Mouse (Mus musculus) C2C12 (cell line): ENCODE measurements around the gene Rtn4. TPM values are rescaled to one million over a fixed set of nuclear protein-coding genes. Genes with fewer than 3 reads are reported as not detected.

Experiments used
- H3K27me3 ChIP-seq: one replicate; pipeline ENCODE4 v1.6.1; 2011; ENCODE audit not compliant: control insufficient read depth, insufficient read depth, insufficient read length
- H3K36me3 ChIP-seq: one replicate; pipeline ENCODE4 v1.6.1; 2011; ENCODE audit not compliant: control insufficient read depth, insufficient read depth
- H3K4me3 ChIP-seq: one replicate; pipeline ENCODE4 v1.5.1; 2011; ENCODE audit warnings: mild to moderate bottlenecking, control low read depth; ENCODE audit not compliant: poor library complexity, insufficient read depth, severe bottlenecking
- H3K79me2 ChIP-seq: one replicate; pipeline ENCODE4 v1.6.1; 2011; ENCODE audit not compliant: control insufficient read depth, insufficient read depth
- H3K79me3 ChIP-seq: one replicate; pipeline ENCODE4 v1.6.1; 2011; ENCODE audit warnings: low read depth, control low read depth
- H3ac ChIP-seq: one replicate; pipeline ENCODE3; 2011; ENCODE audit warnings: low read depth; ENCODE audit not compliant: control insufficient read depth, insufficient read length
- CEBPB ChIP-seq: IDR thresholded peaks from one replicate; pipeline ENCODE4 v1.6.1; 2011; ENCODE audit warnings: low read depth, mild to moderate bottlenecking, control low read depth, moderate library complexity
- CTCF ChIP-seq: IDR thresholded peaks from one replicate; pipeline ENCODE4 v1.5.1; 2011; ENCODE audit not compliant: control insufficient read depth, insufficient read depth, insufficient read length
- FOSL1 ChIP-seq: IDR thresholded peaks from one replicate; pipeline ENCODE4 v1.8.0; 2011; ENCODE audit warnings: mild to moderate bottlenecking, low read length; ENCODE audit not compliant: poor library complexity, insufficient read depth, severe bottlenecking
- MAX ChIP-seq: IDR thresholded peaks from one replicate; pipeline ENCODE4 v1.6.1; 2011; ENCODE audit warnings: mild to moderate bottlenecking, control low read depth
- MYOD1 ChIP-seq: IDR thresholded peaks from one replicate; pipeline ENCODE4 v1.6.1; 2011; ENCODE audit warnings: low read depth; ENCODE audit not compliant: control insufficient read depth, insufficient read length
- MYOG ChIP-seq: IDR thresholded peaks from one replicate; pipeline ENCODE4 v1.6.1; 2011; ENCODE audit not compliant: control insufficient read depth, insufficient read length; ENCODE audit errors: extremely low read depth
- USF1 ChIP-seq: IDR thresholded peaks from one replicate; pipeline ENCODE4 v1.6.1; 2011; ENCODE audit warnings: low read depth, mild to moderate bottlenecking, control low read depth, moderate library complexity
- polyA plus RNA-seq: library from polyadenylated mRNA; unstranded; fragments of >200 nt; fragmentation: generic; extraction: Trizol; gene quantifications from one replicate; pipeline ENCODE4 v1.2.1, GENCODE M21; 2012; ENCODE audit warnings: missing spikeins

Rtn4 gene
- polyA plus RNA-seq, 1 experiment = 213 TPM

GRCm38 (mm10) chr11:29788921-29789638 lies 96.3 kb downstream of the Rtn4 start:
- H3K27me3 ChIP-seq = no peaks in the 10 kb centered on the region
- TF ChIP-seq USF1 (no peak), MYOD1 (no peak), CTCF (no peak), CEBPB (no peak), FOSL1 (no peak), MAX (no peak), MYOG (no peak)

GRCm38 (mm10) chr11:29790796-29791195 lies 98.0 kb downstream of the Rtn4 start:
- no peaks in the 10 kb centered on the region for H3K36me3 ChIP-seq
- no peak overlapping the region for H3ac ChIP-seq
- no peak for TF ChIP-seq CTCF
- TF ChIP-seq USF1 = no peak
- TF ChIP-seq MYOG = no peak
- no peaks in the 10 kb centered on the region for H3K27me3 ChIP-seq
- H3K79me2 ChIP-seq = no peaks in the 10 kb centered on the region
- H3K4me3 ChIP-seq = no peak overlapping the region
- H3K79me3 ChIP-seq = no peaks in the 10 kb centered on the region

More at GRCm38 (mm10) chr11:29788921-29789638, 96.3 kb downstream of the Rtn4 start:
- Histone ChIP-seq H3K79me3 (no peaks in the 10 kb centered on the region), H3K4me3 (no peak overlapping the region), H3K79me2 (no peaks in the 10 kb centered on the region), H3ac (no peak overlapping the region), H3K36me3 (no peaks in the 10 kb centered on the region)

Other genes starting within 250 kb of the Rtn4 start
- gene Prorsd1, start 177.9 kb upstream of the Rtn4 start, polyA plus RNA-seq = 9.3 TPM
- 4.9 TPM for gene Mtif2, start 166.5 kb upstream of the Rtn4 start, polyA plus RNA-seq
- not detected for gene Clhc1, start 145.0 kb upstream of the Rtn4 start, polyA plus RNA-seq
- 1,903 TPM for gene Rps27a, start 144.8 kb upstream of the Rtn4 start, polyA plus RNA-seq
- gene 4931440F15Rik, start 132.7 kb downstream of the Rtn4 start, polyA plus RNA-seq = not detected